Mouse (Mus musculus) spleen, postnatal 4 days (tissue): Measurements from ENCODE around the gene R3hdm1.
A peak's percentile ranks its signal among the peaks of the same experiment; 100 is the strongest.
"Not testable (repeated sequence)": the region's sequence is repeated elsewhere in the genome, so short reads cannot be mapped to it uniquely, and the experiment has no call there.

Source experiments
- DNase-seq, 2 experiments: peaks; one replicate each; pipeline ENCODE4 v3.0.0; 2022; ENCODE audit warnings: low spot score in 2 of 2

R3hdm1 gene

DNA sequence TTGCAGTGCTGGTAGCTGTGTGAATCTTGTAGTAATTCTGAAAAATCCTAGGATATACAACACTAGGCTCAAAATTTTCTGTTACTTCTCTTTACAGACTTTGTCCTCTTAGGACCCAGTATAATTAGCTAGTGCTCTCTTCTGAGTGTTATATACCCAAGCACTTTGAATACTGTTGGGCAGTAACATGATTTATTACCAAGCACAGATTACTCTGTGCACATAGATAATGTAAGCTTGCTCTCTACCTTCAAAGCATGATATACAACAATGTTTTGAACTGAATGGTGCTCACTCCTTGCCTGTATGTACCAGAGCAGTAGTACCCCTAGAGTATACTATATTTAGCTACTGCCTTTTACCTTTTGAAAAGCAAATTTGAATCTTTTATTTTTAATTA, 33.1 kb downstream of the R3hdm1 start:
- not testable (repeated sequence) for DNase-seq

DNA sequence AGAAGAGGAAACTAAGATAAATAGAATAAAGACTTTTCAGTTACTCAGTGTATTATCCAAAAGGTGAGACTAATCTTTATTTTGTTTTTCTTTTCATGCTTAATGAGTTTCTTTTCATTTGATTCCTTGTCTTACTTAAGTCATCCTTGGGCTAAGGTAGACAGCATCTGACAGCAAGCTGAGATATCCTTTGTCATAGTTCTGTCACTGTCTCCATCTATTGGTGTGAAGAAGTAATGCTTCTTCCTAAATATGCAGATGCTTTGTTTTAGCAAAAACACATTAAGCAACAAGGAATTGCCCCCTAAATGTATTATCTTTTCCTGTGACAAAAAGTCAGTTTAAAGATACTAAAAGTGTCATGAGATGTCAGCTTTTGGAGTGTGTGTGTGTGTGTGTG, 37.9 kb downstream of the R3hdm1 start:
- no peak for DNase-seq

DNA sequence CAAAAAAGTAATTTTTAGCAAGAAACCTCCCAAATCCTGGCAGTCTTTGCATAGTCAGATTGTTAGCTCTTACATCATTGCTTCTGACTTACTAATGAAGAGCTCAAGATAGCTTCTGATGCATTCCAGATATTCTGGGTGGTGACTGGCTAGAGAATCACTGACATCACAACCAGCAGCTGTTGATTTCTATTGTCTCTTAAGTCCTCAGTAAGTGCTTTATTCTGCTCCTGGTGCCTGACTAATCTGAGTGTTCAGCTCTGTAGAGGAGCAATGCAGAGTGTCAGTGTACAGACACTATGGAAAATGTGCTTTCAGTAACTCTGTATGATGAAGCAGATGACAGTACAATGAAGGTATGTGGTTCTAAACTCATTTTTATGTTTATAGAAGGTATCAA, 38.6 kb downstream of the R3hdm1 start:
- DNase-seq, result no peak

DNA sequence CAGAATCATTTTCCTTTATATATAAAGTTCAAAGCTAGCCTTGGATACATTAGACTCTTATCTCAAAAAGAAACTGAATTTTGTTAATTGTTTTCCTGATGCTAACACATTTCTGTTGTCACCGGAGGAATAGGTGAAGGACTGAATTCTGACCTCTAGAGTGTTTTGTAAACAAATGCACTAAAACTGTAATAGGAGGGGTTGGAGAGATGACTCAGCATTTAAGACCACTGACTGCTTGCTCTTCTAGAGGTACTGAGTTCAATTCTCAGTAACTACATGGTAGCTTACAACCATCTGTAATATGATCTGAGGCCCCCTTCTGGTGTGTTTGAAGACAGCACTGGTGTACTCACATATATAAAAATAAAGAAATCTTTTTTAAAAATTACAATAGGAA, 63.9 kb downstream of the R3hdm1 start:
- DNase-seq, result no peak

DNA sequence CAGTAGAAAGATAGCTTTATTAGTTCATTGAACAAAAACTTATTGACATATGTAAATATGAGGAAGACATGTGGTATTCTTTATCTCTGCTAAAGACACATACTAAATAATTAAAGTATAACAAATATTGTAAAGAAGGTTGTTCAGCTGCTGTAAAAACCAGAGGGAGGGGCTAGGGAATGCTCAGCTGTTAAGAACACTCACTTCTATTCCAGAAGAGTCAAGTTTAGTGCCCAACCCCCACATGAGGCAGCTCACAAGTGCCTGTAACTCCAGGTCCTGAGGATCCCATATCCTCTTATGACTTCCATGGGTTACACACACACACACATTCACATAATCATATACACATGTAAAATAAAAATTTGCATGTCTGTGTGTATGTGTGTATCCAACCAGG, 67.0 kb downstream of the R3hdm1 start:
- no peak for DNase-seq

DNA sequence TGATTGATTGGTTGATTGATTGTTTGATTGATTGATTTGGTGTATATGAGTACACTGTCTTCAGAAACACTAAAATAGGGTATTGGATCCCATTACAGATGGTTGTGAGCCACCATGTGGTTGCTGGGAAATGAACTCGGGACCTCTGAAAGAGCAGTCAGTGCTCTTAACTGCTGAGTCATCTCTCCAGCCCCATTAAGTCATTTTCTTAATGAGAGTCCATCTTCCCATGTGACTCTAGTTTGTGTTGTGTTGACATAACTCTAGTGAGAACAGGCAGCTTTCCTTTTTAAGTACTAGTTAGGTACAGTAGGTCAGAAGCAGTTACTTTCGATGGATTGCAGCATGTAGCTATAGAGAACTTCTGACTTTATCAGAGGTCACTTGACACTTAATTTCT, 88.3 kb downstream of the R3hdm1 start:
- no peak for DNase-seq

DNA sequence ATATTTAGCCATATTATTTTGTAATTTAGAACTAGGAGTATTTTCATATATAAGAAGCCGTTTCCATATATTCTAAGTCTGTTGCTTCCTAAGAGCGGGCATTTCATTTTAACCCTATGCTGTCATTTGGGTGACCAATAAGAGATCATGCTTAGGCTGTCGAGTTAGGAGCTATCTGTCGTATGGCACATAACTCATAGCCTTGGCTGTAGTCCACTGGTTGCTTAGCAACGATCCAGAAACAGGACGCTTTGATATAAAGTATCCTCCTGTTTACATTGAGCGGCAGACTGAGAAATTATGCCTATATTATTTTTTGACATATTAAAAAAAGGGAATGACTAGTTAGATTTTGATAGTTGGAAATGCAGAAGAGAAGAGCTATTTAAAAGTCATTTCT, 89.3 kb downstream of the R3hdm1 start:
- DNase-seq, result no peak

DNA sequence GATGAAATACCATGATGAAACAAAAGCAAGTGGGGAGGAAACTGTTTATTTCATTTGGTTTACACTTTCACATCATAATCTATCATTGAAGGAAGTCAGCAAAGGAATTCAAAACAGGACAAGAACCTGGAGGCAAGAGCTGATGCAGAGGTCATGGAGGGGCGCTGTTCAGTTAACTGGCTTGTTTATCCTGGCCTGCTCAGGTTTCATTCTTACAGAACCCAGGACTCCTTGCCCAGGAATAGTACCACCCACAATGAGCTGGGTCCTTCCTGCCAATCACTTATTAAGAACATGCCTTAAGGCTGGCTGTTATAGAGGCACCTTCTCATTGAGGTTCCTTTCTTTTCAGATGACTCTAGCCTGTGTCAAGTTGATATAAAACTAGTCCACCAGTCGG, 90.9 kb downstream of the R3hdm1 start:
- no peak for DNase-seq

DNA sequence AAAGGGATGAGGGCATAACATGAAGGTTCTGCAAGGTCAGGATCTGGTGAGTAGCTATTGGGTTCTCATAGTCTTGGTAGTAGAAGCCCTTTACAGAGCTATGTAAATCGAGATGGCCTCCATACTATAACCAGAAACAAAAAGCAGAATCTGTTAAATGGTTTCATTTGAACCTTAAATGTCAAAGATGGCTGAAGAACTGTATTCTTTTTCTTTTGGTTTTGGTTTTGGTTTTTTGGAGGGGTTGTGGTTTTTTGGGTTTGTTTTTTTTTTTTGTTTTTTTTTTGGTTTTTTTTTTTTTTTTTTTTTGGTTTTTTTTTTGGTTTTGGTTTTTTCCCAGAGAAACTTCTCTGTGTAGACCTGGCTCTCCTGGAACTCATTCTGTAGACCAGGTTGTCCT, 94.3 kb downstream of the R3hdm1 start:
- DNase-seq, result no peak

DNA sequence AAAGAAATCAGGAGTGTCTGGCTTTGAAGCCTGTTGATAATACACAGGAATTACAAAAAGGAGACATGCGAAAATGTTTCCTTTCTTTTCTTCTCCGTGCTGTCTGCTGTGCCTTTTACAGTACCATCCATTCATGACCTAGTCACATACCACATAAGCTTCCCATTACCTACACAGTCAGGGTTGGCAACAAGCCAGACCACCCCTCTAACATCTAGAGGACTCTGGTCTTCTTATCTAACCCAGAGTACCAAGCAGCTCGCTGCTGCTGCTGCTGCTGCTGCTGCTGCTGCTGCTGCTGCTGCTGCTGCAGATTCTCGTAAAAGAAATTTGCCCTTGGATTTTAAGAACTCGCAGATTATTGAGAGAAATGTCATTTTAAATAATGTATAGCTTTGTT, 110.2 kb downstream of the R3hdm1 start:
- DNase-seq, result no peak

DNA sequence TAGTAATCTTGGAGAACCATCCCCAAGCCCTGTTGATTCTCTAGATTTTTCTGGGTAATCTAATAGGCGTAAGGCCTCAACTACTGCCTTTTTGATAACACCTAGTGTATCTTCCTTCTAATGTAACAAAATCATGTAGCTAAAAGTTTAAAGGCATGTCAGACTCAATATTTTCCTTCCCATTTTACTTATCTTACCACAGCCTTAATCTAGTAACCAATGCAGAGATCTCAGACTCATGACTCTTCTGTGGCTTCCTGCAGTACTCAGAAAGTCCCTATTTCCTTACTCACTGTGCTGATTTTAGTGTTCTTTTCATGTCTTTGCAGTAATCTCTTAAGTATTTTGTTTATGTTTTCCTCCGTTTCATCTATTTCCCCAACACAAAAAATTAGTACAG, 118.8 kb downstream of the R3hdm1 start:
- DNase-seq, result no peak

DNA sequence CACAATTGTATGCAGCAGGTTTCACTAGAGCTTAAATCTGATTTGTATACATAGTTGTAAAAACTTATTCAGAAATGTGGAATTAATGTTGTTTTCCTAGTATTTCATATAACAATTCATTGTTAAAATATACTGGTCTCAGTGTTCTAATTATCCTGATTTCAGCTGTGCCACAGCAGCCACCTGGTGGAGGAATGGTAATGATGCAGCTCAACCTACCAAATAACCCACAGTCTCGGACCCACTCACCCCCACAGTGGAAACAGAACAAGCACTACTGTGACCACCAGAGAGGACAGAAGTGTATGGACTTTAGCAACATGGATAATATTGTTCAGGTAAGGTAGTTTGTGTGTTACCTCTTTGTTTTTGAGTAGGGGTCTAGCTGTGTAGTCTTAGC, 120.2 kb downstream of the R3hdm1 start:
- no peak for DNase-seq

DNA sequence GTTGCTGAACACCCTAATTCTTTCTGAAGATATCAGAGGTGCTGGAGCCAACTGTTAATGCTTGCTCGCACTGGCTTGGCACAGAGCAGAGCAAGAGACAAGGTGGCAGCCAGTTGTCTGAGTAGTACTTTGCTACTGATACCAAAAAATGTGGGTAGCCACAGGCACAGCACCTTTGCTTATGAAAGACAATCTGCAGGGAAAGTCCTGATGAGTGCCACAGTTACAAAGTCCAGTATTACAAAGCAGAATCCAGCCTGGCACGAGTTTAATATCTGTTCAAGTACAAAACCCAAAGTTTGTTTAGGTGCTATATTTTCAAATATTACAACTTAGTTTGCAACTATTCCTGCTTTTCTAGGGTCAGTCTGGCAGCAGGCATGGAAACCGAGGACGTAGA, 132.1 kb downstream of the R3hdm1 start:
- no peak for DNase-seq

DNA sequence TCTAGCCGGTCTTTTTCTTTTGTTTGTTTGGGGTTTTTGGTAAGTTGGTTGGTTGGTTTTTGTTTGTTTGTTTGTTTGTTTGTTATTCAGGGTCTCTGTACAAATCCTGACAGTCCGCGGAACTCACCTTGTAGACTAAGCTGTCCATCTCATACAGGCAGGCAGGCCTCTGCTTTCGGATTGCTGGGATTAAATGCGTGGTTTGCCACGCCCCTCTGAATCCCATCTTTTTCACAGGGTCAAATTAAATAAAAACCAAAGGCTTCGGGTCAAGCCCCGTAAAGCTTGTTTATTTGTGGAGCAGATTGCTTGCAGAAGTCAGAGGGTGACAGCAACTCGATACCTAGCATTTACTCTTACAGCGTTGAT, 140.5 kb downstream of the R3hdm1 start, which contains the start of gene Ubxn4:
TSS of gene Ubxn4 (plus strand) at position 338 of the 369 bp plus-strand sequence.
- DNase-seq, result peak in 1 of 2 experiments; percentile 59

DNA sequence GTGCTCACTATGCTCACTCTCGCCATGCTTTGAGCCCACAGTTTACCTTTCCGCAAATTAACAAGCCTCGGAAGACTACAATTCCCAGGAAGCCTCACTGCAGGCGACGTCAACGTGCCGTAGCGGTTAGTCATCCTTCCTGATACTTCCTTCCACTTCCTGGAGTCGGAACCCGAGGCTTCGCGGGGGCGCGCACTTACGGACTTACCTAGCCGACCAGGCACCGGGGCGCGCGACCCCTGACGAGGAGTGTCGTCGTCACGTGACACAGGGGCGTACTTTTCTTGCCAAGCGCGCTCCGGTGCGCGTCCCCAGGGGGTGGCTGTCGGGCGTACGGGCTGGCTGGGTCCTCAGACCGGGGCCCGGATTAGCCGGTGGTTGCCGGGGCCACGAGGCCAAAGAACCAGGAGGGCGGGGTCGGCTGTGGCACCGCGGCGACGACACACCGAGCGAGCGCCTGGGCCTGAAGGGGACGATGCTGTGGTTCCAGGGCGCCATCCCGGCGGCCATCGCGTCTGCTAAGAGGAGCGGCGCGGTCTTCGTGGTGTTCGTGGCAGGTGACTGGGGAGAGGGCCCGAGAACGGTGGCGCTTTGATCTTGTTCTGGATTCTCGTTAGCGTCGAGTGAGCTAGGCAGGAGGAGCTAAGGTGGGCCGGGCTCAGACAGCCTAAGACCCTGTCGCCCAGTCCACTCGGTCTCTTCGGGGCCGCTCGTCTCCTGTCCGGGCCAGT, 141.1 kb downstream of the R3hdm1 start:
- peak; percentile 90 to 94 for DNase-seq

DNA sequence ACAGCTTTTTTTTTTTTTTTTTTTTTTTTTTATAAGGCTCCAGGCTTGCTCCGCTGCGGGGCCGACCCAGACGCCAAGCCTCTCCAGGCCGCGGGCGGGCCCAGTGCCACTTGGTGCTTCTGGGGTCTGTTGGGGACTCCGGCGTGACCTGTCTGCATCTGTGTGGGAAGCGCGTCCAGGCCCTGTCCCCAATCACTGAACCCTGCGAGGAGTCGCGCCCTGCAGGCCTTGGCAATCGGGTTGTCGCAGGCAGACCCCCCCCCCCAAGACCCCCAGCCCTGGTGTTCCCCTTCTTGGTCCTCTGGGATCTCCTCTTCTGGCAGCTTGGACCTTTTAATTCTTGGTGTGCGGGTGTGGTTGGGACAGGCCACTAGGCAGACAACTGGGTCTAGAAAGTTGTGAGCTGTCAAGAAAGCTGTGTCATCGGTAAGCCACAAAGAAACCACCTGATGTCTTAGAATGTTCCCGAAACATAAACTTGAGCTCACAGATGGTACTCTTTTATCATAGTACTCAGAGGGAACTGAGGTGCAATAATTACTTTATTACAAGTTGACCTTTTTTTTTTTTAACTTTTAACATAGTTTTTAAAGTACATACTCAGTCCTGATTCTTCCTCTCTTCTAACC, 141.7 kb downstream of the R3hdm1 start:
- peak; percentile 30 to 75 for DNase-seq

DNA sequence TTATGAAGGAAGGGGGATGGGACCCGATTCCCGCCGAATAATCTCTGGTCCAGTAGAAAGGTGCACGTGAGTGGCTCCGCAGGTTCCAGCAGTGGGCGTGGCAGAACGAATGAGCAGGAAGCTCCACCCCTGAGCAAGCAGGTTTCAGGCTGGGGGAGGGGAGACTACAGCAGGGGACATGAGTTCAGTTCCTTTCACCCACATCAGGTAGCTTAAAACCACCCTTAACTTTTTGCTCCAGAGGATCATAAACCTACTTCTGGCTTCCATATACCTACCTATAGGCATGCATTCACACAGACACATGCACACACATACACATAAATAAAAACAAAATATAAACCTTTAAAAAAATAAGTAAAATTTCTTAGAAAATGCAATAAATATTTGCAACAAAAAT, 164.0 kb downstream of the R3hdm1 start:
- not testable (repeated sequence) for DNase-seq

DNA sequence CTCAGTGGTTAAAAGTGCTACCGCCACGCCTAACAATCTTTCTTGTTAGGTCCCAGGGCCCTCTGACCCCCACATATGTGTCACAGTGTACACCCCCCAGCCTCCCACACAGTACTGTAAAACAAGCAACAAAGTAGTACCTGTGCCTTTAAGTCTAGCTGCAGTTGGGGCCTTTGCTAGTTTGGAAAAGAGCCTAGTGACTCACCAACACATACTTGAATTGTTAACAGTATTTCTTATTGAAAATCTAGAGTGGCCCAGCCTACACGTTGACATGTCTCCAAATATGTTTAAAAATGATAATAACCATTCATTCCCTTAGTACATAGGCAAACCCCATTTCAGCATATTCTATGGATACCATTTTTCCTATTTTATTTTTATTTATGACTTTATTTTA, 167.6 kb downstream of the R3hdm1 start:
- no peak for DNase-seq

DNA sequence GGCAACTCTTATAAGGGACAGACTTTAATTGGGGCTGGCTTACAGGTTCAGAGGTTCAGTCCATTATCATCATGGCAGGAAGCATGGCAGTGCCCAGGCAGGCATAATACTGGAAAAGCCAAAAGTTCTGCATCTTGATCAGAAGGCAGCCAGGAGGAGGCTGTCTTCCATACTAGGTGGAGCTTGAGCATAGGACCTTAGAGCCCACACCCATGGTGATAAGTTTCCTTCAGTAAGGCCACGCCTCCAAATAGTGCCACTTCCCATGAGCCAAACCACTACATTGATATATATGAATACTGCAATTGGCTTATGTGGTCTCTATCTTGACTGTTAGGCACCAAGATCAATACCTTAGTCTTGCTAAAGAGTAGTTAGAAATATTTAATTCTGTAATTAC, 172.8 kb downstream of the R3hdm1 start:
- DNase-seq, result no peak

DNA sequence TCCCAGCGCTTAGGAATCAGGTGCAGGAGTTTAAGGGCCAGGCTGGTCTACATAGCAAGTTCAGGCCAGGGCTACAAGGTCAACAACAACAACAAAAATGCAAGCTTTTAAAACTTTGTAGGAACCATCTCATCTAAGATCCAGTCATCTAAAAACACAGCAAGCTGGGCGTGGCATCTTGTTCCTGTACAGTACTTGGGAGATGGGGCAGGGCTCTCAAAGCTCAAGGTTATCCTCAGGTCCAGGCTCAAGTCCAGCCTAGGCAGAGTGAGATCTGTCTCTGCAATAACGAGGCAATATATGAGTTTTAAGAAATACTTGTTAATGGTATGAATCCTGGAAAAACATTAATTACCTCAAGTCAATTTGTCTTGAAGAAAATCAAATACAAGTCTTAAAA, 175.5 kb downstream of the R3hdm1 start:
- no peak for DNase-seq

DNA sequence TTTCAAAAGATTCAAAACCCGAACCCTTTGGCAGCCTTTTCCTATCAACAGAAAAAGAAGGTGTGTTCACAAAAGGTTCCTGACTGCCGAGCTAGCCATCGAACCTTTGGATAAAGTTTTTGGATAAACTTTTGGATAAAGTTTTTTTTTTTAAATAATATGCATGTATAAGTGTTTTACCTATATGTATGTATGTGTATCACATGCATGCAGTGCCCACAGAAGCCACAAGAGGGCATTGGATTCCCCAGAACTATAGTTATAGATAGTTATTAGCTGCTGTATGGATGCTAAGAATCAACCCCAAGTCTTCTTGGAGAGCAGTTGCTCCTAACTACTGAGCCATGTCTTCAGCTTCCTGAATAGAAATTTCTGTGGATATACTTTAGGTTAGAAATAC, 178.7 kb downstream of the R3hdm1 start:
- DNase-seq, result no peak

DNA sequence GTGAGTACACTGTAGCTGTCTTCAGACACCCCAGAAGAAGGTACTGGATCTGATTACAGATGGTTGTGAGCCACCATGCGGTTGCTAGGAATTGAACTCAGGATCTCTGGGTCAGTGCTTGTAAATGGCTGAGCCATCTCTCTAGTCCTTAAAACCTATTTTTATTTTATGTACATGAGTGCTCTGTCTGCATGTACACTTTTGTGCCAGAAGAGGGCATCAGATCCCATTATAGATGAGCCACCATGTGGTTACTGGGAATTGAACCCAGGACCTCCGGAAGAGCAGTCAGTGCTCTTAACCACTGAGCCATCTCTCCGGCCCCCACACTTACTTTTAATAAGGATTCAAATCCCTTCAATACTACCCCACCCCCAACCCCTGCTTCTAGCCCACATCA, 179.8 kb downstream of the R3hdm1 start:
- no peak for DNase-seq

DNA sequence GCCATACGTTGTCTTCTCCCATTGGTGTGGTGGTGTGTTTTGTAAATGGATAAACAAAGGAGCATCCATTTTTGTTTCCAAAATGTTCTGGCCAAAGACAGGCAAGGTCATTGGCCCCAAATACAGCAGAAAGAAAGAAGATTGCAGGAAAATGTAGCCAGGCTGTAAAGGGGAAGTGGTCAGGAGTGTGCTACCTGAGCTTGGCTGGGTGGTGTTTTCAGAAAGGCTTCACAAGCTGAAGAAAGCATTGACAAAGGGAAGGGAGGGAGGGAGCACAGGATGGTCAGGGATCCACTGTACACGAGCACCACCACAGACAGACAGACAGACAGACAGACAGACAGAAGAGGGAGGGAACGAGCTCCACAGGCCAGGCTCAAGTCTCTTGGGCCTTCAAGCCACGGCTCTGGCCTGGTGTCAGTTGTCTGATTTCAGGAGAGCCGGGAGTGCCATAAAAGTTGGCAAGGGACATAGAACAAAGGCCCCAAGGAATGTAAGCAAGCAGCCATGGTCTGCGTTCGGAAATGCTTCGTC, 181.1 kb downstream of the R3hdm1 start:
- DNase-seq, result no peak

DNA sequence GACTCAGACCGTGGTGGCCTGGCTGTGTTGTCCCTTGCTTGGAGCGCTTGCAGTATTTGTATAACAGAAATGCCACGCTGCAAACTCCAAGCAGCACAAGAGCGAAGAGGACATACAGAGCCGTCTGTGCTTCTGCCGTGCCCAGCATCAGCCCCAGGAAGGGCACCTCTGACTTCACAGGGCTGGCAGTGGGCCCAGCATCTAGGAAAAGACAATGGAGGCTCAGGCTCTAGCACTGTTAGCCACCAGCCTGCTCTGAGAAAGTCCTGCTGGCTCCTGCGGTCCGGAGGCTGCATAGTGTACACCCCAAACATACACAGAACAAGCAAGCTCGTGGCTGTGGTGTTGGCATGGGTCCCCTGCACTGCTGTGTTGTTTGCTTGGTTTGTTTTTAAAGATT, 182.0 kb downstream of the R3hdm1 start:
- no peak for DNase-seq
